Mouse (Mus musculus): Measurements from ENCODE around the gene Nuak1. TPM values are rescaled to one million over a fixed set of nuclear protein-coding genes. Genes with fewer than 3 reads are reported as not detected.

Nuak1 gene
- total and polyA plus RNA-seq, 3 experiments = 1.2 to 3.4 (median 1.6) TPM

DNA sequence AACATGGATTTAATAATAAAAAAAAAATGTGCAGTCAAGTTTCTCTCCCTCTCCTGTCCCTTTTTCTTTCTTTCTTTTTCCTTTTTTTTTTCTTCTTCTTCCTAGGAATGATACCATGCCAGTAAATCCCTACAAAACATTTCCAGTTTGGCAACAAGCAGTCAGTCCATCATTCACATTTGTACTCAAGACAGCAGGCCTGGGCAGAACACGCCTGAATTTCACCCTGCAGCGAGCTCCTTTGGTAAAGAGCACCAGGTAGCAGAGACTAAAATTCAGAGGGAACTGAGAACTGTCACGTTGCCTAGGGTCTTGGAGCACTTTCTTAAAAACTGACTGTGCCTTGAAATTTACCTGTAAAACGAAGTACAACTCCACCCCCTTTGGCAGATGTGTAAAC is 69.2 kb downstream of the Nuak1 start:
- Histone ChIP-seq H3K9ac (ENCODE audit: insufficient read depth, low read depth) (no peak overlapping the region), H3K4me2 (ENCODE audit: insufficient read depth, low read depth, poor library complexity, severe bottlenecking) (no peak overlapping the region), H3K4me1 (ENCODE audit: control insufficient read depth in 1 of 2, insufficient read depth in 2 of 2) (peaks cover 4 to 18% of the 10 kb centered on the region in 2 experiments; a peak in 2 of 4 replicates), H3K27me3 (replicated peaks) (no peaks in the 10 kb centered on the region), H3K79me2 (replicated peaks; ENCODE audit: control insufficient read depth, extremely low read depth, insufficient read depth, poor library complexity, severe bottlenecking) (no peaks in the 10 kb centered on the region), H3K9me3 (replicated peaks; ENCODE audit: low read length) (peaks cover 4% of the 10 kb centered on the region), H3K36me3 (replicated peaks in 1 of 2; ENCODE audit: control insufficient read depth in 1 of 2, insufficient read depth in 1 of 2, low read length in 1 of 2) (peaks cover 0 to 27% of the 10 kb centered on the region in 2 experiments), H3K4me3 (replicated peaks in 1 of 3; ENCODE audit: low read depth in 2 of 3, low read length in 2 of 3, poor library complexity in 1 of 3) (no peak overlapping the region), H3K27ac (ENCODE audit: insufficient read depth, low read depth) (no peak overlapping the region)
- no peak for DNase-seq (ENCODE audit: extremely low read depth)
- TF ChIP-seq ETS1 (conservative IDR thresholded peaks at IDR 0.05; ENCODE audit: low read depth, low read length) (no peak), POLR2A (IDR thresholded peaks at IDR 0.05; ENCODE audit: low read depth, low read length) (no peak), RAD21 (IDR thresholded peaks at IDR 0.05; ENCODE audit: low read depth, low read length) (no peak), GABPA (IDR thresholded peaks at IDR 0.05; ENCODE audit: insufficient replicate concordance, low read depth, low read length) (no peak), EP300 (IDR thresholded peaks at IDR 0.05; ENCODE audit: low read length) (no peak), RCOR1 (conservative IDR thresholded peaks at IDR 0.05; ENCODE audit: low read depth, low read length) (no peak), JUN (IDR thresholded peaks at IDR 0.05; ENCODE audit: insufficient read depth, low read depth, low read length) (no peak), MAZ (IDR thresholded peaks at IDR 0.05; ENCODE audit: low read depth, low read length) (no peak), MAX (IDR thresholded peaks at IDR 0.05; ENCODE audit: low read length) (no peak), JUND (conservative IDR thresholded peaks at IDR 0.05; ENCODE audit: low read depth, low read length) (no peak), SIN3A (IDR thresholded peaks at IDR 0.05; ENCODE audit: low read length) (no peak), ZNF384 (IDR thresholded peaks at IDR 0.05; ENCODE audit: low read depth, low read length) (no peak), NELFE (IDR thresholded peaks at IDR 0.05; ENCODE audit: low read depth, low read length) (no peak), ZC3H11A (IDR thresholded peaks at IDR 0.05; ENCODE audit: low read depth, low read length) (no peak), CTCF (conservative IDR thresholded peaks at IDR 0.05 in 1 of 2, IDR thresholded peaks at IDR 0.05 in 1 of 2; ENCODE audit: low read depth in 2 of 2, low read length in 2 of 2) (no peak), MYC (IDR thresholded peaks at IDR 0.05; ENCODE audit: low read depth, low read length) (no peak), USF2 (conservative IDR thresholded peaks at IDR 0.05; ENCODE audit: low read depth, low read length) (no peak), ZMIZ1 (IDR thresholded peaks at IDR 0.05; ENCODE audit: low read depth, low read length) (no peak), NRF1 (IDR thresholded peaks at IDR 0.05; ENCODE audit: low read depth, low read length) (no peak)
- dilution Hi-C loops (cut with MboI; ENCODE audit: extremely low pct_ligation_motif_present, extremely low pct_unique_long_range_greater_than_20kb, low sequenced_read_pairs) = no loop called here
- in situ Hi-C loops (cut with MboI; ENCODE audit: low pct_ligation_motif_present, low pct_unique_long_range_greater_than_20kb, low sequenced_read_pairs) = no loop called here

DNA sequence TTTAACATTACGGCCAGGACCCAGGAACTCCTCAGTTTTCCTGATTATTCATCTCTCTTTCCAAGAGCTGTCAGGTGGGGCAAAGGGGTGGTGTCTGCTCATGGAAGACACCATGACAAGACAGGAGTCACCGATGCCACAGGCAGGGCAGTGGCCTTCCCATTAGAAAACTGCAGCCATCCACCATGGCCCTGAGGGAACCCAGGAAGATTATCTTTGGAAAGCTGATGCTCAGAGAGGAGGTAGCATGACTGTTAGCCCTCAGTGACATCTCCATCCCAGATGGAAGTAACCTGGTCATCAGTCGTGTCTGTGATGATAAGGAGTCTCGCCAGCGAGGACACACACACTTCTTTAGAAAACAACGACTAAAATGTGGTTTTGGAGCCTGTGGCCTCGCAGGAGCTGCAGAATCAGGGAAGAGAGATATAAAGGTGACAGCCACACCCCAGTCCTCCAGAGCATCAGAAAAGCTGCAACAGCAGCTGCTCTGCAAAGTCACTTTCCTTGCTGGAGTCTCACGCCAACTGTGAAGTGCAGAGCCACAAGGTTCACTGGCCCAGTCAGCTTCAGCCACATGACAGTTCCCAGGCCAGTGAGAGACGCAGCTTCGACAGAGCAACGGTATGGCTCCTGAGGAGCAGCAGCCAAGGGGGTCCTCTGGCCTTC is 70.6 kb downstream of the Nuak1 start:
- Histone ChIP-seq H3K4me3 (replicated peaks in 1 of 3; ENCODE audit: low read depth in 2 of 3, low read length in 2 of 3, poor library complexity in 1 of 3) (no peak overlapping the region), H3K4me1 (ENCODE audit: control insufficient read depth in 1 of 2, insufficient read depth in 2 of 2) (peaks cover 4 to 18% of the 10 kb centered on the region in 2 experiments; a peak in 2 of 4 replicates), H3K79me2 (replicated peaks; ENCODE audit: control insufficient read depth, extremely low read depth, insufficient read depth, poor library complexity, severe bottlenecking) (no peaks in the 10 kb centered on the region), H3K9me3 (replicated peaks; ENCODE audit: low read length) (peaks cover 4% of the 10 kb centered on the region), H3K4me2 (ENCODE audit: insufficient read depth, low read depth, poor library complexity, severe bottlenecking) (no peak overlapping the region), H3K36me3 (replicated peaks in 1 of 2; ENCODE audit: control insufficient read depth in 1 of 2, insufficient read depth in 1 of 2, low read length in 1 of 2) (peaks cover 0 to 20% of the 10 kb centered on the region in 2 experiments), H3K27me3 (replicated peaks) (no peaks in the 10 kb centered on the region), H3K9ac (ENCODE audit: insufficient read depth, low read depth) (no peak overlapping the region), H3K27ac (ENCODE audit: insufficient read depth, low read depth) (no peak overlapping the region)
- dilution Hi-C loops (cut with MboI; ENCODE audit: extremely low pct_ligation_motif_present, extremely low pct_unique_long_range_greater_than_20kb, low sequenced_read_pairs) = no loop called here
- no peak for DNase-seq (ENCODE audit: extremely low read depth)
- TF ChIP-seq JUN (IDR thresholded peaks at IDR 0.05; ENCODE audit: insufficient read depth, low read depth, low read length) = no peak
- no peak for TF ChIP-seq ZC3H11A (IDR thresholded peaks at IDR 0.05; ENCODE audit: low read depth, low read length)
- TF ChIP-seq CHD2 (IDR thresholded peaks at IDR 0.05; ENCODE audit: low read length) = no peak
- no peak for TF ChIP-seq MAFK (IDR thresholded peaks at IDR 0.05; ENCODE audit: insufficient replicate concordance, low read length)
- no peak for TF ChIP-seq EP300 (IDR thresholded peaks at IDR 0.05; ENCODE audit: low read length)
- TF ChIP-seq ELF1 (IDR thresholded peaks at IDR 0.05; ENCODE audit: low read depth, low read length) = no peak
- TF ChIP-seq POLR2A (IDR thresholded peaks at IDR 0.05; ENCODE audit: low read depth, low read length) = no peak
- TF ChIP-seq MAZ (IDR thresholded peaks at IDR 0.05; ENCODE audit: low read depth, low read length) = no peak
- TF ChIP-seq GABPA (IDR thresholded peaks at IDR 0.05; ENCODE audit: insufficient replicate concordance, low read depth, low read length) = no peak
- no peak for TF ChIP-seq JUND (conservative IDR thresholded peaks at IDR 0.05; ENCODE audit: low read depth, low read length)
- no peak for TF ChIP-seq TCF12 (IDR thresholded peaks at IDR 0.05; ENCODE audit: low read depth, low read length)
- no peak for TF ChIP-seq RCOR1 (conservative IDR thresholded peaks at IDR 0.05; ENCODE audit: low read depth, low read length)
- no peak for TF ChIP-seq BHLHE40 (IDR thresholded peaks at IDR 0.05; ENCODE audit: low read depth, low read length)
- no peak for TF ChIP-seq ZKSCAN1 (IDR thresholded peaks at IDR 0.05; ENCODE audit: borderline replicate concordance, low read depth, low read length)
- TF ChIP-seq ZNF384 (IDR thresholded peaks at IDR 0.05; ENCODE audit: low read depth, low read length) = no peak
- no peak for TF ChIP-seq MAX (IDR thresholded peaks at IDR 0.05; ENCODE audit: low read length)
- in situ Hi-C loops (cut with MboI; ENCODE audit: low pct_ligation_motif_present, low pct_unique_long_range_greater_than_20kb, low sequenced_read_pairs) = no loop called here

All from CH12.LX (cell line).